Mouse (Mus musculus): ENCODE data around the gene Rtn4rl2.

GRCm38 (mm10) chr2:84934649-84935007 is 48.1 kb upstream of the Rtn4rl2 start:
- TF ChIP-seq EP300 (IDR thresholded peaks at IDR 0.05; ENCODE audit: insufficient read depth, low read depth, low read length) (no peak), CTCF (IDR thresholded peaks at IDR 0.05) (no peak)

All from heart, adult 2 months (tissue).